In genomic region chr1:40031626-40032025, GRCm38 (mm10) we compare ENCODE assay signal across 23 mouse cellular contexts. TPM values are rescaled to one million over a fixed set of nuclear protein-coding genes. Genes with fewer than 3 reads are reported as not detected.
"Had no signal": no experiment of that assay in that cellular context is flagged by ENCODE, and none has a peak within 500 bp of the region (broad histone marks: within the 10 kb centered on the region; RNA-seq: fewer than 3 reads in every experiment).

No protein-coding gene starts in this region.

- H3K27me3 ChIP-seq: liver, embryonic 15.5 days; lung, embryonic 15.5 days; midbrain, embryonic 13.5 days; midbrain, embryonic 15.5 days had no signal

- H3K27ac ChIP-seq: liver, embryonic 15.5 days; lung, embryonic 15.5 days; macrophage; midbrain, embryonic 13.5 days; midbrain, embryonic 15.5 days had no signal

- ATAC-seq: liver, postnatal 0 days; lung, postnatal 0 days; midbrain, embryonic 13.5 days; midbrain, embryonic 15.5 days had no signal

- H3K4me3 ChIP-seq: liver, embryonic 15.5 days; lung, embryonic 15.5 days; megakaryocyte, embryonic 14.5 days; midbrain, embryonic 13.5 days; midbrain, embryonic 15.5 days had no signal

- H3K4me1 ChIP-seq: liver, embryonic 15.5 days; lung, embryonic 15.5 days; midbrain, embryonic 13.5 days; midbrain, embryonic 15.5 days had no signal

- H3K36me3 ChIP-seq: liver, embryonic 15.5 days; midbrain, embryonic 15.5 days had no signal

- H3K9me3 ChIP-seq: liver, embryonic 15.5 days; lung, embryonic 15.5 days; megakaryocyte, embryonic 14.5 days; midbrain, embryonic 13.5 days; midbrain, embryonic 15.5 days had no signal

- H3K9ac ChIP-seq: liver, embryonic 15.5 days; liver, postnatal 0 days; lung, embryonic 15.5 days; midbrain, embryonic 13.5 days; midbrain, embryonic 15.5 days had no signal

- H3K4me2 ChIP-seq: liver, embryonic 15.5 days; lung, embryonic 15.5 days; midbrain, embryonic 11.5 days; midbrain, embryonic 13.5 days; midbrain, embryonic 15.5 days had no signal

- DNase-seq: liver, postnatal 0 days; lung, adult 2 months; lung, postnatal 14 days; lung, postnatal 36 days; retina, postnatal 1 day; right cerebral cortex, adult 18-20 months; right cerebral cortex, postnatal 25 days; right cerebral cortex, postnatal 4 days; spleen, adult 18-20 months; thymus, adult 2 months; thymus, postnatal 25 days; thymus, postnatal 4 days had no signal

RNA-seq across cellular contexts. Expression of gene Il1r2, which starts 42.3 kb away (rescaled TPM):
- total RNA-seq: midbrain, postnatal 0 days had no signal
- polyA plus RNA-seq: neural tube, embryonic 11.5 days; testis, adult 2 months had no signal
